Mouse (Mus musculus): ENCODE data around the gene Phactr3. TPM values are rescaled to one million over a fixed set of nuclear protein-coding genes. Genes with fewer than 3 reads are reported as not detected.

Phactr3 gene
- polyA plus RNA-seq, 1 experiment from 2014 or later: 2.8 TPM

- Histone ChIP-seq H3K4me3 (replicated peaks) (no peak overlapping the region), H3K9me3 (no peaks in the 10 kb centered on the region), H3K27ac (no peak overlapping the region), H3K36me3 (no peaks in the 10 kb centered on the region), H3K4me1 (0 out of 2 replicates have a peak, but pooled peaks cover 7% of the 10 kb centered on the region), H3K9ac (no peak overlapping the region), H3K27me3 (replicated peaks) (peaks cover 16% of the 10 kb centered on the region), H3K4me2 (no peak overlapping the region)
- 73% methylated on average over 15 of the region's 15 CpGs for WGBS
- ATAC-seq (ENCODE audit: insufficient read depth, low FRiP score, low read depth): no peak
Measured at GRCm38 (mm10) chr2:178123466-178123865, 4.7 kb downstream of the Phactr3 start.

- H3K27ac ChIP-seq: no peak overlapping the region
- no peaks in the 10 kb centered on the region for H3K36me3 ChIP-seq
- no peaks in the 10 kb centered on the region for H3K4me1 ChIP-seq
- H3K9ac ChIP-seq: no peak overlapping the region
- no peaks in the 10 kb centered on the region for H3K9me3 ChIP-seq
- no peak overlapping the region for H3K4me2 ChIP-seq
- no peak overlapping the region for H3K4me3 ChIP-seq (replicated peaks)
- H3K27me3 ChIP-seq (replicated peaks): no peaks in the 10 kb centered on the region
- ATAC-seq (ENCODE audit: insufficient read depth, low FRiP score, low read depth): no peak
- 81% methylated on average over 8 of the region's 8 CpGs for WGBS
Measured at GRCm38 (mm10) chr2:178125427-178125826, 6.7 kb downstream of the Phactr3 start.

GRCm38 (mm10) chr2:178126041-178126820 is 7.5 kb downstream of the Phactr3 start:
- 88% methylated on average over 7 of the region's 7 CpGs for WGBS
- ATAC-seq (ENCODE audit: insufficient read depth, low FRiP score, low read depth): no peak

GRCm38 (mm10) chr2:178128594-178128993 is 9.8 kb downstream of the Phactr3 start:
- H3K4me3 ChIP-seq (replicated peaks): no peak overlapping the region
- no peaks in the 10 kb centered on the region for H3K27me3 ChIP-seq (replicated peaks)
- no peaks in the 10 kb centered on the region for H3K4me1 ChIP-seq
- no peak overlapping the region for H3K4me2 ChIP-seq
- WGBS: 78% methylated on average over 5 of the region's 5 CpGs
- no peaks in the 10 kb centered on the region for H3K36me3 ChIP-seq
- ATAC-seq (ENCODE audit: insufficient read depth, low FRiP score, low read depth): no peak
- H3K27ac ChIP-seq: no peak overlapping the region
- H3K9me3 ChIP-seq: no peaks in the 10 kb centered on the region
- H3K9ac ChIP-seq: no peak overlapping the region

More at GRCm38 (mm10) chr2:178126041-178126820, 7.5 kb downstream of the Phactr3 start:
- no peak overlapping the region for H3K4me3 ChIP-seq (replicated peaks)
- no peak overlapping the region for H3K4me2 ChIP-seq
- no peaks in the 10 kb centered on the region for H3K4me1 ChIP-seq
- no peak overlapping the region for H3K9ac ChIP-seq
- no peaks in the 10 kb centered on the region for H3K36me3 ChIP-seq
- no peaks in the 10 kb centered on the region for H3K9me3 ChIP-seq
- H3K27ac ChIP-seq: no peak overlapping the region
- H3K27me3 ChIP-seq (replicated peaks): no peaks in the 10 kb centered on the region

GRCm38 (mm10) chr2:178129161-178129560 is 10.4 kb downstream of the Phactr3 start:
- H3K27ac ChIP-seq: no peak overlapping the region
- no peak overlapping the region for H3K4me2 ChIP-seq
- ATAC-seq (ENCODE audit: insufficient read depth, low FRiP score, low read depth): no peak; the same call in 1 of the 2 replicates
- 50% methylated on average over 4 of the region's 4 CpGs for WGBS
- no peaks in the 10 kb centered on the region for H3K4me1 ChIP-seq
- no peaks in the 10 kb centered on the region for H3K36me3 ChIP-seq
- no peak overlapping the region for H3K4me3 ChIP-seq (replicated peaks)
- H3K9ac ChIP-seq: no peak overlapping the region
- no peaks in the 10 kb centered on the region for H3K27me3 ChIP-seq (replicated peaks)
- no peaks in the 10 kb centered on the region for H3K9me3 ChIP-seq

- Histone ChIP-seq H3K4me1 (no peaks in the 10 kb centered on the region), H3K4me2 (no peak overlapping the region), H3K9me3 (no peaks in the 10 kb centered on the region), H3K27me3 (replicated peaks) (no peaks in the 10 kb centered on the region), H3K36me3 (no peaks in the 10 kb centered on the region), H3K27ac (no peak overlapping the region), H3K9ac (no peak overlapping the region), H3K4me3 (replicated peaks) (no peak overlapping the region)
- no peak for ATAC-seq (ENCODE audit: insufficient read depth, low FRiP score, low read depth)
- 76% methylated on average over 2 of the region's 2 CpGs for WGBS
Measured at GRCm38 (mm10) chr2:178129676-178130075, 10.9 kb downstream of the Phactr3 start.

GRCm38 (mm10) chr2:178130536-178130935 is 11.8 kb downstream of the Phactr3 start:
- Histone ChIP-seq H3K4me3 (replicated peaks) (no peak overlapping the region), H3K9me3 (no peaks in the 10 kb centered on the region), H3K4me1 (no peaks in the 10 kb centered on the region), H3K36me3 (no peaks in the 10 kb centered on the region), H3K4me2 (no peak overlapping the region), H3K9ac (no peak overlapping the region), H3K27me3 (replicated peaks) (no peaks in the 10 kb centered on the region), H3K27ac (no peak overlapping the region)
- no peak for ATAC-seq (ENCODE audit: insufficient read depth, low FRiP score, low read depth)
- 73% methylated on average over 5 of the region's 5 CpGs for WGBS

GRCm38 (mm10) chr2:178131011-178131410 is 12.2 kb downstream of the Phactr3 start:
- WGBS: 64% methylated on average over 5 of the region's 5 CpGs
- ATAC-seq (ENCODE audit: insufficient read depth, low FRiP score, low read depth): no peak
- Histone ChIP-seq H3K4me3 (replicated peaks) (no peak overlapping the region), H3K27me3 (replicated peaks) (no peaks in the 10 kb centered on the region), H3K4me1 (no peaks in the 10 kb centered on the region), H3K27ac (no peak overlapping the region), H3K9me3 (no peaks in the 10 kb centered on the region), H3K36me3 (no peaks in the 10 kb centered on the region), H3K9ac (no peak overlapping the region), H3K4me2 (no peak overlapping the region)

GRCm38 (mm10) chr2:178131606-178132365 is 13.0 kb downstream of the Phactr3 start:
- 85% methylated on average over 5 of the region's 5 CpGs for WGBS
- no peaks in the 10 kb centered on the region for H3K9me3 ChIP-seq
- H3K4me3 ChIP-seq (replicated peaks): no peak overlapping the region
- H3K27me3 ChIP-seq (replicated peaks): no peaks in the 10 kb centered on the region
- no peaks in the 10 kb centered on the region for H3K4me1 ChIP-seq
- no peaks in the 10 kb centered on the region for H3K36me3 ChIP-seq
- H3K27ac ChIP-seq: no peak overlapping the region
- ATAC-seq (ENCODE audit: insufficient read depth, low FRiP score, low read depth): no peak
- no peak overlapping the region for H3K4me2 ChIP-seq
- no peak overlapping the region for H3K9ac ChIP-seq

GRCm38 (mm10) chr2:178135713-178136112 is 16.9 kb downstream of the Phactr3 start:
- H3K27ac ChIP-seq: no peak overlapping the region
- no peak overlapping the region for H3K4me2 ChIP-seq

GRCm38 (mm10) chr2:178137518-178137917 is 18.7 kb downstream of the Phactr3 start:
- no peaks in the 10 kb centered on the region for H3K36me3 ChIP-seq
- H3K27ac ChIP-seq: no peak overlapping the region
- no peak overlapping the region for H3K9ac ChIP-seq
- no peak overlapping the region for H3K4me2 ChIP-seq
- H3K9me3 ChIP-seq: no peaks in the 10 kb centered on the region
- ATAC-seq (ENCODE audit: insufficient read depth, low FRiP score, low read depth): no peak
- peaks cover 7% of the 10 kb centered on the region; the same call in 1 of the 2 replicates for H3K27me3 ChIP-seq (replicated peaks)
- H3K4me3 ChIP-seq (replicated peaks): no peak overlapping the region
- H3K4me1 ChIP-seq: peaks cover 6% of the 10 kb centered on the region; the same call in 1 of the 2 replicates
- 5% methylated on average over 3 of the region's 3 CpGs for WGBS

More at GRCm38 (mm10) chr2:178135713-178136112, 16.9 kb downstream of the Phactr3 start:
- Histone ChIP-seq H3K4me1 (no peaks in the 10 kb centered on the region), H3K9ac (no peak overlapping the region), H3K9me3 (no peaks in the 10 kb centered on the region), H3K4me3 (replicated peaks) (no peak overlapping the region), H3K36me3 (no peaks in the 10 kb centered on the region), H3K27me3 (replicated peaks) (no peaks in the 10 kb centered on the region)
- WGBS: 39% methylated on average over 4 of the region's 4 CpGs
- ATAC-seq (ENCODE audit: insufficient read depth, low FRiP score, low read depth): no peak

- Histone ChIP-seq H3K27ac (no peak overlapping the region), H3K4me2 (no peak overlapping the region), H3K9me3 (no peaks in the 10 kb centered on the region), H3K9ac (no peak overlapping the region), H3K4me1 (peaks cover 6% of the 10 kb centered on the region; the same call in 1 of the 2 replicates), H3K36me3 (no peaks in the 10 kb centered on the region), H3K27me3 (replicated peaks) (peaks cover 24% of the 10 kb centered on the region; the same call in 1 of the 2 replicates), H3K4me3 (replicated peaks) (no peak overlapping the region)
- 8% methylated on average over 9 of the region's 10 CpGs for WGBS
- no peak for ATAC-seq (ENCODE audit: insufficient read depth, low FRiP score, low read depth)
Measured at GRCm38 (mm10) chr2:178141489-178141922, 22.7 kb downstream of the Phactr3 start.
